Mouse (Mus musculus) left cerebral cortex, postnatal 25 days (tissue): ENCODE measurements around the gene Slc44a1. TPM values are rescaled to one million over a fixed set of nuclear protein-coding genes. Genes with fewer than 3 reads are reported as not detected.

Experiments
- DNase-seq, 2 experiments: peaks; one replicate each; pipeline ENCODE4 v3.0.0; 2022; ENCODE audit warnings: low spot score in 2 of 2, mixed read lengths in 1 of 2
- intact Hi-C: fragments of 180-260 bp; cut with DNase I; formaldehyde crosslinking; loops from one replicate; pipeline ENCODE4 v1.15.1; 2025
- total RNA-seq, 2 experiments: library from RNA; stranded (reverse); gene quantifications; 2 replicates each; pipeline ENCODE4 v1.2.3; 2021

Slc44a1 gene
- total RNA-seq, 2 experiments from 2014 or later = 67.2 to 72.4 TPM

- DNase-seq = no peak
- intact Hi-C loops = no loop called here
These were observed 149.3 kb downstream of the Slc44a1 start for GRCm38 (mm10) chr4:53589466-53589865.

DNA sequence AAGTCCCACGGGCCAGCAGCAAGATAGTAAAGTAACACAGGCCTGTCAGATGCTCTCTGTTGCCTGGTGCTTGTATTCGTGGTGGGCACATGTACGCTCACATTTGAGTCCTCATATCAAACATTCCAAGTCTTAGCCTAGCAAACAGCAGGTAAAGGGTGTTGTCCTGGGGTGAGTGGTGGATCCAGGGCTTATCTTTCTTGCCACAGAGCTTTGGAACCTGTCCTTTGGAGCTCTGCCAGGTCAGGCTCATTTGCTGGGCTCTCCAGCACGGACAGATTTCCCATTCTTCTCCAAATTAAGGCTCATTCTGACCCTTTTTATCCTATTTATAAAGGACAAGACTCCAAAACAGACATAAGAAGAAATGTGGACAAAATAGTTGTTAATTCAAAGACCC lies 149.9 kb downstream of the Slc44a1 start:
- intact Hi-C loops = loop anchor here (5.0 to 10.0 kb wide), 4 partner anchors 148 to 565 kb away; partner anchors contain the start of gene Slc44a1
- no peak for DNase-seq

GRCm38 (mm10) chr4:53590691-53591447 lies 150.7 kb downstream of the Slc44a1 start:
- intact Hi-C loops = loop anchor here (5.0 to 10.0 kb wide), 4 partner anchors 149 to 566 kb away; partner anchors contain the start of gene Slc44a1
- no peak for DNase-seq

GRCm38 (mm10) chr4:53591536-53591935 lies 151.3 kb downstream of the Slc44a1 start:
- peak in 1 of 2 experiments; percentile 42 for DNase-seq
- intact Hi-C loops = loop anchor here (5.0 to 10.0 kb wide), 4 partner anchors 149 to 567 kb away; partner anchors contain the start of gene Slc44a1

- no peak for DNase-seq
- intact Hi-C loops = loop anchor here (5.0 to 10.0 kb wide), 4 partner anchors 150 to 567 kb away; partner anchors contain the start of gene Slc44a1
These were observed 151.7 kb downstream of the Slc44a1 start for GRCm38 (mm10) chr4:53591941-53592340.

GRCm38 (mm10) chr4:53592386-53592785 lies 152.2 kb downstream of the Slc44a1 start:
- intact Hi-C loops = loop anchor here (5.0 to 10.0 kb wide), 4 partner anchors 150 to 568 kb away; partner anchors contain the start of gene Slc44a1

GRCm38 (mm10) chr4:53594204-53594603 lies 154.0 kb downstream of the Slc44a1 start:
- intact Hi-C loops = loop anchor here (1.0 to 10.0 kb wide), 6 partner anchors 77 to 569 kb away; partner anchors contain the start of gene Slc44a1
- DNase-seq = peak; percentile 56 to 79

More at GRCm38 (mm10) chr4:53592386-53592785, 152.2 kb downstream of the Slc44a1 start:
- DNase-seq = no peak

- intact Hi-C loops = loop anchor here (2.0 to 10.0 kb wide), 2 partner anchors 79 to 571 kb away; no protein-coding TSS in a partner anchor
- no peak for DNase-seq
These were observed 155.2 kb downstream of the Slc44a1 start for GRCm38 (mm10) chr4:53595246-53596062.

DNA sequence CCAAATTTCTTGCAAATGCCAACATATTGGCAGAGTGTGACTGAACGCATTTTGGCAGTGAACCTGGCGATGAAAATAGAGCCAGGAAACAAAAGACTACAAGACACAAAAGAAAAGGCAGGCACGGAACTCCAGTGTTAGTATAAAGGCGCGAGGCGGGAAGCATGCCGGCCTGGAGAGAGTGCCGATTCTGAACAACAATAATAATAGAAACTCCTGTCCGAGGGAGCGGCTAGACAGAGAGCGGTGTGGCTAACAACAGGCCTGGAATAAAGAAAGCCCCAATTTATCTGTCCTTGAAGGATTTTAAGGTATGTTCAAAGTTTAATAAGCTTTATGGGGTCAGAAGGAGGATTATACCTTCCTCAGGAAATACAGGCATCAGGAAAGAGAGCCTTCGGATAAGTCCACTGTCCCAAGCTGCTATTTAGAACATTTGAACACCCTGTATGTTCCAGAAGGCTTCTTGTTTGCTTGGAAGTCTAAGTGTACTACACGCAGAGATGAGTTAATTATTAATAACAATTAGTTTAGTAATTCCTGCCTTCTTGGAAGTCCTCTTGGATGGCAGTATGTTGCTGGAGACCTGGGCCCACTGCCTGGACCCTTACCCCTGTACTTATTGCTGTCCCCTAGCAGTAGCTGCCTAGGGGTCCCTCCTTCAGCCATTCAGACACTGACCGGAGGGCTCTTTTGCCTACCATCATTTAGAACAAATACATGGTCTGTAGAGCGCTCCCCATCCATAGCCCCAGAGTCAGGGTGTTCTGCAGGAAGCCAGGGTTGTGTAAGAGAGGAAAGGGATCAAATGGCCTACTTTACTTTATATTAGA lies 156.1 kb downstream of the Slc44a1 start:
- no peak for DNase-seq
- intact Hi-C loops = loop anchor here (10.0 kb wide), 1 partner anchor 571 kb away; no protein-coding TSS in a partner anchor

DNA sequence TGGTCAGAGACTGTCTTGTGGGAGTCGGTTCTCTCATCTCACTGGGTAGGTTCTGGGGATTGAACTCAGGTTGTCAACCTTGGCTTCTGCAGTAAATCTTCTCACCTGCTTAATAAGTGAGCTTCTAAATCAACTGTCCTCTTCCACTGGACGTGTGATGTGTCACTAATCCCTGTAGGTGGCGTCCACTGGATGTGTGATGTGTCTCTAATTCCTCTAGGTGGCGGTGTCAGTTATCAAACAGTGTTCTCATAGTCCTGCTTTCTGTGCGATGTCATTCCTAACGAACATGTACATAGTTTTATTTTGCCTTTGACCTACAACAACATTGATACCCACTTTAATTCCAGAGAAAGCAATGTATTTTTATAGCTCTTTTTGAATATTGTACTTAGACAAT lies 160.2 kb downstream of the Slc44a1 start:
- intact Hi-C loops = no loop called here
- peak in 1 of 2 experiments; percentile 29 for DNase-seq

- DNase-seq = no peak
- intact Hi-C loops = no loop called here
These were observed 174.5 kb downstream of the Slc44a1 start for GRCm38 (mm10) chr4:53614576-53615225.

GRCm38 (mm10) chr4:53617968-53618367 lies 177.8 kb downstream of the Slc44a1 start:
- no peak for DNase-seq
- intact Hi-C loops = no loop called here

- no peak for DNase-seq
- intact Hi-C loops = no loop called here
These were observed 179.9 kb downstream of the Slc44a1 start for GRCm38 (mm10) chr4:53620104-53620503.

DNA sequence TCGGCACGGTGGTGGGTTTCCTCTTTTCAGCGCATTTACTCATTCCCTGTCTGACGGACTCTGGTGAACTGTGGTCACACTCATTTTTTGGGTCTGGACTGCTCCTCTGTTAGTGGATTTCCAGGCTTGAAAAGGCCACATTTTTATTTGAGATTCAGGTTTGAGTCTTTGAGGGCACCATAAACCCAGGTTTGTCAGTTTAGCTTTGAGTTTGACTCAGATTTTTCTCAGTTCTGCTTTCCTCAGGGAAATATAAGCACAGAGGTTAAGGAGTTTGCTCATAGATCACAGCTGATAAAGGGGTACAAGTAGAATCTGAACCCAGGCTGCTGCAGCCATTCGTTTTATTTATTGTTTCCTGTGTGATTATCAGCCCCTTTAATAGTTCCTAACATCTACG lies 180.9 kb downstream of the Slc44a1 start:
- intact Hi-C loops = no loop called here
- DNase-seq = no peak

DNA sequence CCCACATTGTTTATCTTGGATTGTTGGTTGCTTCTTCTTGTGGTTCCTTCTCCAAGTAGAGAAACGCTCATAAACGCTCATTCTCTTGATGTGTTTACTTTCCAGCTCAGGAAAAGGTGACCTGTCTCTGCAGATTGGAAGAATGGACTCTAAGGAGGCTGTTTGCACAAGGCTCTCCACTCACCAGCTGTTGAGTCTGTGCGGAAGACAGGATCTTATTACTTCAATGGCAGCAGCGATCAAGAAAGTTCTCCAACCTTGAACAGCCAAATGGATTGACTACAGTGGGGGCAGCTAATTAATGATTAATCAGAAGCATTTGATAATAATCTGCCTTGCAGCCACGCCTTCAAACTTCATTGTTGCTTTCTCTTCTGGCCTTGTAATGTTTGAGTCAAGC lies 181.3 kb downstream of the Slc44a1 start:
- intact Hi-C loops = no loop called here
- no peak for DNase-seq

DNA sequence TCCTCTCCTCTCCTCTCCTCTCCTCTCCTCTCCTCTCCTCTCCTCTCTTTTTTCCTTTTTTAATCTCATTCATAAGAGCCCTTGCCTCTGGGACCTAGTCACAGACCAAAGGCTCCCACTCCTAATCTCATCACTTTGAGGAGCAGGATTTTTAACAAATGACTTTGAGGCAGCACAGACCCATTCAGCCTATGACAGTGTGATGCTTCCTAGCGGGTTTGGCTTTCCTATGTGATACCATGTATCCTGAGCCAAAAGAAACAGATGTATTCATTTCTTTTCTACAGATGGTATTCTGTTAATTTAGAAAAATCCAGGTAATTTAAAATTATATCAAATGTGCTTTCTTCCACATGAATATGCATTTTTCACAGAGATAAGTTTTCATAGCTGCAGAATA lies 183.5 kb downstream of the Slc44a1 start:
- peak in 1 of 2 experiments; percentile 32 for DNase-seq
- intact Hi-C loops = no loop called here

GRCm38 (mm10) chr4:53624816-53625215 lies 184.6 kb downstream of the Slc44a1 start:
- DNase-seq = no peak
- intact Hi-C loops = no loop called here

- DNase-seq = no peak
- intact Hi-C loops = no loop called here
These were observed 185.1 kb downstream of the Slc44a1 start for GRCm38 (mm10) chr4:53625263-53625662.

DNA sequence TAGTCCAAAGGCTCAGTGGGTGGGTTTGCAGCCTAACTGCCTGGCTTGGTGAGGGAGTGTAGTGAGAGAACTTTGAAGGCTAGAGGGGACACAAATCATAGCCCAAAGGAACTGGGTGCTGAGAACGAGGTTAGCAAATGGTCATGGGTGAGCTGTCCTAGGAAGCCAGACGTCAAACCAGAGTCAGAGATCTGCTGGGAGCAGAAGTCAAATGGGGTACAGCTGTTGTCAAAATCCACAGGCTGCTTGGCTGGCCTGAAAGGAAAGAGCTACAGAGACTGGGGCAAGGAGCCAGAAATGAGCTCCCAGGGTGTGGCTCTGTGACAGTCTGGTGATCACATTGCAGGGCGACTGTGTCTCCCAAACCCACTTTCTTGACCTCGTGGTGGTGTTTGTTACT lies 188.7 kb downstream of the Slc44a1 start:
- intact Hi-C loops = no loop called here
- DNase-seq = no peak
